Mouse (Mus musculus) testis, adult 2 months (tissue): ENCODE data around the gene Surf6.

Experiments used
- CTCF ChIP-seq: fragments of 200-500 bp; IDR thresholded peaks from 2 replicates; pipeline ENCODE4 v1.5.1; 2012; ENCODE audit warnings: low read depth, mild to moderate bottlenecking, inconsistent platforms, low read length, moderate library complexity; ENCODE audit not compliant: control insufficient read depth, insufficient read depth, insufficient replicate concordance
- POLR2A ChIP-seq: fragments of 200-500 bp; IDR thresholded peaks from 2 replicates; pipeline ENCODE4 v1.6.1; 2012; ENCODE audit warnings: low read depth, mild to moderate bottlenecking, inconsistent platforms, low read length, moderate library complexity; ENCODE audit not compliant: control insufficient read depth

- TF ChIP-seq CTCF (no peak), POLR2A (no peak)
Measured at GRCm38 (mm10) chr2:26920190-26920855, 17.6 kb upstream of the Surf6 start.
